13 mouse cellular contexts compared by ENCODE assay signal in genomic region chr9:75322099-75322885, GRCm38 (mm10). TPM values are rescaled to one million over a fixed set of nuclear protein-coding genes. Genes with fewer than 3 reads are reported as not detected.
DNase-seq lines count a peak whose midpoint lies in the region; ATAC-seq lines count a peak whose summit lies in the region.
"Had no signal": no experiment of that assay in that cellular context is flagged by ENCODE, and none has a peak within 500 bp of the region (broad histone marks: within the 10 kb centered on the region; RNA-seq: fewer than 3 reads in every experiment).

No protein-coding gene starts in this region.

- peak; percentile 62 for ATAC-seq in frontal cortex, adult (ENCODE audit: low TSS enrichment)
- ATAC-seq: forebrain, embryonic 15.5 days; hindbrain, embryonic 16.5 days had no signal

- no peak for DNase-seq in frontal cortex, postnatal 10 days (ENCODE audit: low spot score in 2 of 2)
- peak; percentile 41 for DNase-seq in left cerebral cortex, adult 11 months (ENCODE audit: low spot score)
- DNase-seq in left cerebral cortex, postnatal 10 days (ENCODE audit: extremely low spot score in 1 of 2, low spot score in 2 of 2), result no peak
- peak; percentile 78 for DNase-seq in cerebellum, adult 9-11 months
- peak; percentile 52 to 76 for DNase-seq in left cerebral cortex, postnatal 25 days (ENCODE audit: low spot score in 2 of 2)
- no peak for DNase-seq in ovary, adult 18-20 months (ENCODE audit: low spot score)
- no peak for DNase-seq in embryo, embryonic 11 days
- DNase-seq: adrenal gland, postnatal 14 days; thymus, adult 2 months had no signal

- intact Hi-C loops in left cerebral cortex, postnatal 10 days (cut with DNase I), result no loop called here
- intact Hi-C loops in left cerebral cortex, postnatal 25 days (cut with DNase I), result no loop called here

RNA-seq across cellular contexts. Expression of gene Gnb5, which starts 16.2 kb away (rescaled TPM):
- 100 to 1,000 TPM; 115 to 125 TPM for total RNA-seq in left cerebral cortex, postnatal 10 days (2021)
- 100 to 1,000 TPM; 151 to 154 TPM for total RNA-seq in left cerebral cortex, postnatal 25 days (2021)

RNA-seq across cellular contexts. Expression of gene Bcl2l10, which starts 25.3 kb away (rescaled TPM):
- under 1 TPM in 1 of 2 experiments, not detected in 1; 0.36 TPM for total RNA-seq in left cerebral cortex, postnatal 10 days (2021)
- total RNA-seq in left cerebral cortex, postnatal 25 days (2021), result not detected
- total RNA-seq: adrenal gland, postnatal 14 days; gastrocnemius, postnatal 4 days had no signal

Comparison
In these comparisons a context has a peak if more than half of its experiments do, and no peak if none do; other contexts are left out.
1. DNase-seq: peak in left cerebral cortex, adult 11 months (single experiment), cerebellum, adult 9-11 months (single experiment) and left cerebral cortex, postnatal 25 days (2 of 2); none in frontal cortex, postnatal 10 days (0 of 2), left cerebral cortex, postnatal 10 days (0 of 2), ovary, adult 18-20 months (single experiment) and embryo, embryonic 11 days (single experiment).